Mouse (Mus musculus): ENCODE measurements around the gene Mtch1. TPM values are rescaled to one million over a fixed set of nuclear protein-coding genes. Genes with fewer than 3 reads are reported as not detected.

Mtch1 gene
- total RNA-seq, 2 experiments from 2014 or later, result 252 to 293 TPM

Other genes with a start within 250 kb of the Mtch1 start
- gene Rab44, start 233.8 kb downstream of the Mtch1 start, total RNA-seq (2021), result under 1 TPM; 0.20 to 0.54 TPM
- under 1 TPM; 0.33 to 0.35 TPM for gene Cpne5, start 109.8 kb downstream of the Mtch1 start, total RNA-seq (2021)
- 10 to 100 TPM; 21.3 to 22.4 TPM for gene Ppil1, start 83.7 kb downstream of the Mtch1 start, total RNA-seq (2021)
- 100 to 1,000 TPM; 111 to 147 TPM for gene BC004004, start 79.1 kb downstream of the Mtch1 start, total RNA-seq (2021)
- gene Pi16, start 30.3 kb downstream of the Mtch1 start, total RNA-seq (2021), result 10 to 100 TPM; 16.8 to 52.3 TPM
- 1 to 10 TPM; 3.7 to 9.5 TPM for gene Fgd2, start 13.0 kb upstream of the Mtch1 start, total RNA-seq (2021)
- 100 to 1,000 TPM; 132 to 171 TPM for gene Pim1, start 142.8 kb upstream of the Mtch1 start, total RNA-seq (2021)
- gene Gm17657, start 201.7 kb upstream of the Mtch1 start, total RNA-seq (2021), result not detected
- gene Tbc1d22b, start 201.9 kb upstream of the Mtch1 start, total RNA-seq (2021), result 10 to 100 TPM; 25.4 to 30.2 TPM
- not detected for gene Tmem217, start 204.5 kb upstream of the Mtch1 start, total RNA-seq (2021)